Comparison of ENCODE assay signal across 15 mouse cellular contexts in the genomic region with DNA sequence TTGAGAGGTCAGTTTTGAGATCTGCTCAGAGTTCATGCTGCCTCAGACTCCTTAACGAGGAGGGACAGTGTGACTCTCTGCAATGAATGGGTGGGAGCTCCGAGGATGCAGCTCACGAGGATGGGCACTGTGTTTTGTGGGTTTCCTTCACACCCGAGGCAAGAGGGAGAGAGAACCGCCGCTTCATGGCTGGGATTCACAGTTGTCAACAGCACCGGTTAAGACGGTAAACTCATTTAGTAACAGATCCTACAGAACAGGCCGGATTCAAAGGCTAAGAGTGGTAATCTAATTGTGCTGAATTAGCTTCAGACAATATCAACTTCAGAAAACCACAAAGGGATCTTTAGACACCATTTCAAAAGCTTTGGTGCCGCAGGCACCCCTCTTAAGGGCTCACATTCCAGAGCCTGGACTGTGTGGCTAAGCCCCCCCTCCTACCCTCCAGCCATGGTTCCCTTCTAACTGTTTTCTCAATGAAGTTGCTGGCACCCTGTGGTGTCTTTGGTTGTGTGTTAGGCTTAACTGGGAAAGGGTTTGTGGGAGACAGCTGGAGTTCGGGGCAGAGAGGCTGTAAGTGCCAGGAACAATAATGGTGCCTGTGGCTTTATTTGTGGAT. TPM values are rescaled to one million over a fixed set of nuclear protein-coding genes. Genes with fewer than 3 reads are reported as not detected.
A peak's percentile ranks its signal among the peaks of the same experiment; 100 is the strongest.
DNase-seq lines count a peak whose midpoint lies in the region; ATAC-seq and TF ChIP-seq lines count a peak whose summit lies in the region.
"Had no signal": no experiment of that assay in that cellular context is flagged by ENCODE, and none has a peak within 500 bp of the region (broad histone marks: within the 10 kb centered on the region; RNA-seq: fewer than 3 reads in every experiment).

No protein-coding gene starts in this region.

- no peak for ATAC-seq in forebrain, embryonic 13.5 days
- no peak for ATAC-seq in hindbrain, postnatal 0 days

- WGBS in forebrain, embryonic 10.5 days = 4% methylated on average over 11 of the region's 11 CpGs
- 0% methylated on average over 11 of the region's 11 CpGs for WGBS in forebrain, embryonic 13.5 days
- 13% methylated on average over 11 of the region's 11 CpGs for WGBS in hindbrain, postnatal 0 days
- WGBS in heart, embryonic 10.5 days = 8% methylated on average over 11 of the region's 11 CpGs

- H3K4me2 ChIP-seq in forebrain, embryonic 13.5 days = no peak overlapping the region
- peak overlapping the region; percentile 27 for H3K4me2 ChIP-seq in hindbrain, postnatal 0 days (ENCODE audit: low read depth, low read length)
- H3K4me2 ChIP-seq: heart, embryonic 12.5 days; lung, embryonic 14.5 days had no signal

- H3K9ac ChIP-seq in forebrain, embryonic 13.5 days = no peak overlapping the region
- no peak overlapping the region for H3K9ac ChIP-seq in ES-Bruce4 (ENCODE audit: low read depth, poor library complexity, severe bottlenecking)
- no peak overlapping the region for H3K9ac ChIP-seq in hindbrain, postnatal 0 days (replicated peaks; ENCODE audit: low read length)
- H3K9ac ChIP-seq: heart, embryonic 12.5 days; lung, embryonic 14.5 days had no signal

- no peak for TF ChIP-seq CTCF in ES-Bruce4 (IDR thresholded peaks at IDR 0.05; ENCODE audit: low read depth, low read length)
- no peak for TF ChIP-seq CTCF in hindbrain, postnatal 0 days (IDR thresholded peaks at IDR 0.05; ENCODE audit: low read depth)

- 0 out of 2 replicates have a peak, but pooled peaks have one; percentile 14 for TF ChIP-seq EP300 in ES-Bruce4 (IDR thresholded peaks at IDR 0.05; ENCODE audit: insufficient read depth, low read depth, low read length)

- H3K9me3 ChIP-seq in forebrain, embryonic 10.5 days = no peaks in the 10 kb centered on the region
- no peaks in the 10 kb centered on the region for H3K9me3 ChIP-seq in forebrain, embryonic 13.5 days (replicated peaks)
- H3K9me3 ChIP-seq in ES-Bruce4 (replicated peaks; ENCODE audit: control insufficient read depth, insufficient read depth, low read length, poor library complexity, severe bottlenecking) = no peaks in the 10 kb centered on the region
- no peaks in the 10 kb centered on the region for H3K9me3 ChIP-seq in hindbrain, postnatal 0 days (ENCODE audit: low read length)
- no peaks in the 10 kb centered on the region for H3K9me3 ChIP-seq in heart, embryonic 10.5 days
- H3K9me3 ChIP-seq: heart, embryonic 12.5 days had no signal

- TF ChIP-seq POLR2A in ES-Bruce4 (IDR thresholded peaks at IDR 0.05; ENCODE audit: insufficient read depth, low read length) = no peak

- DNase-seq in forebrain, embryonic 10.5 days (ENCODE audit: extremely low spot score, low spot score) = peak; percentile 62
- DNase-seq in embryo, embryonic 9.5 days (ENCODE audit: extremely low spot score) = peak; percentile 40
- peak; percentile 41 for DNase-seq in hindbrain, postnatal 0 days (ENCODE audit: low spot score)
- no peak for DNase-seq in thymus, postnatal 4 days
- no peak for DNase-seq in heart, embryonic 10.5 days (ENCODE audit: low spot score)
- DNase-seq in layer of hippocampus, adult 9-10 months (ENCODE audit: low spot score) = no peak
- DNase-seq: adrenal gland, adult 8-10 months; gastrocnemius, adult 2 months; kidney, adult 8-10 months; liver; lung, embryonic 14.5 days had no signal

- H3K4me3 ChIP-seq in forebrain, embryonic 10.5 days = no peak overlapping the region
- H3K4me3 ChIP-seq in forebrain, embryonic 13.5 days = no peak overlapping the region
- H3K4me3 ChIP-seq in ES-Bruce4 (ENCODE audit: low read depth, low read length) = no peak overlapping the region
- H3K4me3 ChIP-seq in hindbrain, postnatal 0 days (ENCODE audit: low read length) = no peak overlapping the region
- H3K4me3 ChIP-seq in heart, embryonic 10.5 days = no peak overlapping the region
- H3K4me3 ChIP-seq: gastrocnemius, adult 2 months; heart, embryonic 12.5 days; layer of hippocampus, adult 2 months had no signal

- no peak overlapping the region for H3K27ac ChIP-seq in forebrain, embryonic 10.5 days
- no peak overlapping the region for H3K27ac ChIP-seq in forebrain, embryonic 13.5 days
- H3K27ac ChIP-seq in ES-Bruce4 (ENCODE audit: insufficient read depth, low read length) = no peak overlapping the region
- no peak overlapping the region for H3K27ac ChIP-seq in hindbrain, postnatal 0 days
- H3K27ac ChIP-seq in heart, embryonic 10.5 days = no peak overlapping the region
- H3K27ac ChIP-seq: gastrocnemius, adult 2 months; layer of hippocampus, adult 2 months had no signal

- H3K36me3 ChIP-seq in forebrain, embryonic 10.5 days (replicated peaks) = no peaks in the 10 kb centered on the region
- no peaks in the 10 kb centered on the region for H3K36me3 ChIP-seq in forebrain, embryonic 13.5 days (ENCODE audit: poor library complexity, severe bottlenecking)
- no peaks in the 10 kb centered on the region for H3K36me3 ChIP-seq in ES-Bruce4 (ENCODE audit: control insufficient read depth, insufficient read depth, low read length, poor library complexity, severe bottlenecking)
- H3K36me3 ChIP-seq in hindbrain, postnatal 0 days (ENCODE audit: insufficient read depth, low read length) = no peaks in the 10 kb centered on the region
- no peaks in the 10 kb centered on the region for H3K36me3 ChIP-seq in heart, embryonic 10.5 days
- H3K36me3 ChIP-seq: heart, embryonic 12.5 days had no signal

- H3K4me1 ChIP-seq in forebrain, embryonic 10.5 days = peaks cover 21% of the 10 kb centered on the region
- peaks cover 5% of the 10 kb centered on the region; the same call in 1 of the 2 replicates for H3K4me1 ChIP-seq in forebrain, embryonic 13.5 days
- no peaks in the 10 kb centered on the region for H3K4me1 ChIP-seq in ES-Bruce4 (ENCODE audit: control insufficient read depth, insufficient read depth, low read length)
- H3K4me1 ChIP-seq in hindbrain, postnatal 0 days (ENCODE audit: insufficient read depth, low read length) = peaks cover 5% of the 10 kb centered on the region; the same call in 1 of the 2 replicates
- no peaks in the 10 kb centered on the region for H3K4me1 ChIP-seq in heart, embryonic 10.5 days
- H3K4me1 ChIP-seq: heart, embryonic 12.5 days had no signal

- H3K27me3 ChIP-seq in forebrain, embryonic 10.5 days (ENCODE audit: poor library complexity, severe bottlenecking) = peaks cover 95% of the 10 kb centered on the region
- peaks cover 70% of the 10 kb centered on the region for H3K27me3 ChIP-seq in forebrain, embryonic 13.5 days
- H3K27me3 ChIP-seq in ES-Bruce4 (ENCODE audit: control insufficient read depth, insufficient read depth, low read length, poor library complexity, severe bottlenecking) = no peaks in the 10 kb centered on the region; the same call in 1 of the 2 replicates
- H3K27me3 ChIP-seq in hindbrain, postnatal 0 days (ENCODE audit: insufficient read depth, low read length) = no peaks in the 10 kb centered on the region
- H3K27me3 ChIP-seq in heart, embryonic 10.5 days (ENCODE audit: insufficient read depth, poor library complexity, severe bottlenecking) = peaks cover 22% of the 10 kb centered on the region

RNA-seq across cellular contexts. Expression of gene Glra1, which starts 6.4 kb away (rescaled TPM):
- polyA plus RNA-seq in forebrain, embryonic 10.5 days (2016; fragmentation: Nextera tagmentation; extraction: Ambion mirVana) = not detected in 2 replicates
- polyA plus RNA-seq in forebrain, embryonic 13.5 days (2015; fragmentation: Nextera tagmentation; extraction: Ambion mirVana) = not detected in 2 replicates
- not detected in 2 replicates for polyA plus RNA-seq in ES-Bruce4 (2011; ENCODE audit: insufficient read depth, insufficient read length, low read depth, missing spikeins)
- 11.7 and 15.7 TPM in 2 replicates for total RNA-seq in hindbrain, postnatal 0 days (2014; rRNA removed)
- polyA plus RNA-seq in hindbrain, postnatal 0 days (2015; fragmentation: Nextera tagmentation; extraction: Ambion mirVana) = 2.8 TPM in 2 replicates
- polyA plus RNA-seq in heart, embryonic 10.5 days (2016; fragmentation: Nextera tagmentation; extraction: Ambion mirVana) = not detected in 2 replicates
- total RNA-seq: adrenal gland, adult 8-10 months; gastrocnemius, adult 2 months had no signal
- polyA plus RNA-seq: heart, embryonic 12.5 days; lung, embryonic 14.5 days had no signal

Comparison
In these comparisons a context has a peak if more than half of its experiments do, and no peak if none do; other contexts are left out.
1. DNase-seq: peak in forebrain, embryonic 10.5 days (single experiment), embryo, embryonic 9.5 days (single experiment) and hindbrain, postnatal 0 days (single experiment); none in thymus, postnatal 4 days (single experiment), heart, embryonic 10.5 days (single experiment) and layer of hippocampus, adult 9-10 months (single experiment).